Comparison of ENCODE assay signal across 29 mouse cellular contexts in the genomic region with DNA sequence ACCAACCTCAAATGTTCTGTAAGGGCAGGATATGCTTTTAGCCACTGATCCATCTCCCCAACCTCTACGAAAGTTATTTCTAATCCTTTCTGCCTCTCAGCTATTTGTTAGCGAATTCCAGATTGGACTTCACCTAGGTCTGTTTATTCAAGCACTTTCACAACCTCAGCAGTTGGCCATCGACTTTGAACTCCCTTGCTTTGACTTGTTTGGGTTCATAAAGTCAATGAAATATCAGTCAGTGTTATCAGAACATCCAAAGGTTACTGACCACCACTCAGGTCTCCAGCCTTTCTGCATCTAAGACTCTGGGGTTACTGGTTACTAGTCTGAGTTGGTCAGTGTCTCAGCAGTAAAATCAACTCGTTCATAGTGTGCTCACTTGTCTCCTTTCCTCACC. TPM values are rescaled to one million over a fixed set of nuclear protein-coding genes. Genes with fewer than 3 reads are reported as not detected.
"Had no signal": no experiment of that assay in that cellular context is flagged by ENCODE, and none has a peak within 500 bp of the region (broad histone marks: within the 10 kb centered on the region; RNA-seq: fewer than 3 reads in every experiment).

No protein-coding gene starts in this region.

- H3K27me3 ChIP-seq: heart, embryonic 12.5 days; hindbrain, embryonic 12.5 days; intestine, embryonic 15.5 days; kidney, embryonic 15.5 days; limb, embryonic 12.5 days had no signal

- H3K4me3 ChIP-seq: gastrocnemius, adult 2 months; heart, embryonic 10.5 days; heart, embryonic 12.5 days; hindbrain, embryonic 10.5 days; hindbrain, embryonic 12.5 days; intestine, embryonic 15.5 days; kidney, embryonic 15.5 days; layer of hippocampus, adult 2 months; left cerebral cortex, adult 2 months; limb, embryonic 10.5 days; limb, embryonic 12.5 days had no signal

- H3K27ac ChIP-seq: gastrocnemius, adult 2 months; heart, embryonic 10.5 days; hindbrain, embryonic 10.5 days; hindbrain, embryonic 12.5 days; hindbrain, embryonic 14.5 days; intestine, embryonic 15.5 days; kidney, embryonic 15.5 days; kidney, postnatal 0 days; layer of hippocampus, adult 2 months; left cerebral cortex, adult 2 months; limb, embryonic 10.5 days; limb, embryonic 12.5 days had no signal

- ATAC-seq: forebrain, postnatal 0 days; hindbrain, embryonic 16.5 days; inflammation-experienced regulatory T-cells, adult 6 months; intestine, embryonic 15.5 days; intestine, postnatal 0 days had no signal

- H3K4me1 ChIP-seq: heart, embryonic 10.5 days; heart, embryonic 12.5 days; hindbrain, embryonic 10.5 days; hindbrain, embryonic 12.5 days; intestine, embryonic 15.5 days; kidney, embryonic 15.5 days; limb, embryonic 10.5 days; limb, embryonic 12.5 days had no signal

- DNase-seq: forebrain, postnatal 0 days; gastrocnemius, adult 2 months; gastrocnemius, postnatal 10 days; gastrocnemius, postnatal 25 days; heart, adult 18-20 months; heart, postnatal 10 days; heart, postnatal 4 days; kidney, adult 18-20 months; kidney, adult 8-10 months; kidney, postnatal 25 days; kidney, postnatal 4 days had no signal

- H3K4me2 ChIP-seq: heart, embryonic 12.5 days; hindbrain, embryonic 12.5 days; hindbrain, embryonic 14.5 days; intestine, embryonic 15.5 days; kidney, embryonic 15.5 days; limb, embryonic 12.5 days had no signal

- H3K9ac ChIP-seq: forebrain, postnatal 0 days; heart, embryonic 12.5 days; hindbrain, embryonic 12.5 days; hindbrain, embryonic 14.5 days; intestine, embryonic 15.5 days; kidney, embryonic 15.5 days; limb, embryonic 12.5 days had no signal

- H3K9me3 ChIP-seq: intestine, embryonic 15.5 days had no signal

- H3K36me3 ChIP-seq: heart, embryonic 10.5 days; heart, embryonic 12.5 days; hindbrain, embryonic 10.5 days; hindbrain, embryonic 12.5 days; intestine, embryonic 15.5 days; kidney, embryonic 15.5 days; limb, embryonic 10.5 days; limb, embryonic 12.5 days had no signal

RNA-seq across cellular contexts. Expression of a gene that starts 11.7 kb away (rescaled TPM):
- polyA plus RNA-seq: forebrain, postnatal 0 days; heart, embryonic 10.5 days; heart, embryonic 12.5 days; heart, embryonic 14.5 days; hindbrain, embryonic 10.5 days; hindbrain, embryonic 12.5 days; hindbrain, embryonic 14.5 days; hindbrain, embryonic 16.5 days; inflammation-experienced regulatory T-cells, adult 6 months; intestine, embryonic 15.5 days; kidney, embryonic 15.5 days; limb, embryonic 10.5 days; limb, embryonic 12.5 days; limb, embryonic 14.5 days had no signal

RNA-seq across cellular contexts. Expression of a gene that starts 57.9 kb away (rescaled TPM):
- polyA plus RNA-seq: forebrain, postnatal 0 days; heart, embryonic 10.5 days; heart, embryonic 12.5 days; heart, embryonic 14.5 days; heart, embryonic 16.5 days; hindbrain, embryonic 10.5 days; hindbrain, embryonic 12.5 days; hindbrain, embryonic 14.5 days; hindbrain, embryonic 16.5 days; inflammation-experienced regulatory T-cells, adult 6 months; intestine, embryonic 15.5 days; intestine, postnatal 0 days; kidney, embryonic 15.5 days; kidney, postnatal 0 days; limb, embryonic 10.5 days; limb, embryonic 12.5 days; limb, embryonic 14.5 days had no signal
